Mouse (Mus musculus): ENCODE results near the gene Igfn1.
A peak's percentile ranks its signal among the peaks of the same experiment; 100 is the strongest.

Igfn1 gene

GRCm38 (mm10) chr1:136006292-136006748, at the start of gene Igfn1:
Gene Igfn1 (minus strand): TSS chr1:136006342.
- DNase-seq (ENCODE audit: low spot score in 2 of 2), result no peak

DNA sequence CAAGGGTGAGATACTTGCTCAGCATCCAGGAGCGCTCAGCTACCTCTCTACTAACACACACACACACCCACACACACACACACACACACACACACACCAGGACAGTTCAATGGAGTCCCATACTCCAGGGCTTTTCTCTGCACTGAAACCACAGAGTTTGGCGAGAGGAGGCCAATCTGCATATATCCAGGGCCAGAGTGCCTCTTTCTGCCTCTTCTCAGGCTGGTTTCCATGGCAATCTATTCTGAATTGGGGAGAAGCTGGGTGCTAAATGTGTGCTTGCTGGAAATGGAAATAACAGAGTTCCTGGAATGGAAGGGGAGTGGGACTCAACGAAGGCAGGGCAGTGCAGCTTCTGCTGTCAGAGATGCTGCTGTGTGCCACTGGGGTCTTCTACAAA, 49.6 kb upstream of the Igfn1 start:
- DNase-seq (ENCODE audit: low spot score in 2 of 2), result no peak

GRCm38 (mm10) chr1:136052547-136052946, 46.4 kb upstream of the Igfn1 start, which contains the start of gene Cacna1s:
Gene Cacna1s (plus strand): TSS chr1:136052750.
- DNase-seq (ENCODE audit: low spot score in 2 of 2), result peak in 1 of 2 experiments; percentile 18

DNA sequence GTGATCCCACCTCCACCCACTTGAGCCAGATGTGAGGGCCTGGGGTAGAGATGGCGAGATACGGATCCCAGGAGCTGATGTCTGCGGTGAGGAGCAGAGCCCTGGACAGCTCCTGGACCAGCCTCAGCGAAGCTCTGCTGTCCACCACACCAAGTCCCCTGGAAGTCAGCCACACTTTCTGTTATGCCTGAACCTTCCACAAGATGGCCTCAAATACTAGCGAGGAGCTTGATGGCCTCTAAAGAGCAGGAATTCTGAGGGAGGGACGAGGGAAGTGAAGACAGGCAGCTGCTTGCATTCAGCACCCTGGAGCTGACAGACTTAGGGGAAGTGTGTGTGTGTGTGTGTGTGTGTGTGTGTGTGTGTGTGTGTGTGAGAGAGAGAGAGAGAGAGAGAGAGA, 45.3 kb upstream of the Igfn1 start:
- peak; percentile 45 to 82 for DNase-seq (ENCODE audit: low spot score in 2 of 2)

- no peak for DNase-seq (ENCODE audit: low spot score in 2 of 2)
These were observed 44.8 kb upstream of the Igfn1 start for GRCm38 (mm10) chr1:136051013-136051315.

GRCm38 (mm10) chr1:136050312-136051012, 44.3 kb upstream of the Igfn1 start, which contains the start of gene Ascl5:
Gene Ascl5 (plus strand): TSS chr1:136050804.
- peak in 1 of 2 experiments; percentile 22 for DNase-seq (ENCODE audit: low spot score in 2 of 2)

DNA sequence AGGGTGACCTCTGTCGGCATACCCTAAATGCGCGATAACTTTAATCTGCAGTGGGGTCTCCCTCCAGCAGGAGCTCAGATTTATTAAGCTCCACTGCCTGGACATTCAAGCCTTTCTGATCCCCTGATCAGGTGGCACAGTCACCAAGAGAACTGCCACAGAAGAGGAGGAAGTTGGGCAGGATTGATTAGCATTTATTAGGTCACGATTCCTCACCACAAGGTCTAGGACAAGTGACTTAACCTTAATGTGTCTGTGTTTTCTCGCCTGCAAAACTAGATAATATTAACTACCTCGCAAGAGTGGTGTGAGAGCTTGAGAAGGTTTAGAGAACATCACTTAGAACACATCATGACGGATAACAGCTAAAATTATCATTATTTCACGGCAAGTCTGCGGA, 41.8 kb upstream of the Igfn1 start:
- no peak for DNase-seq (ENCODE audit: low spot score in 2 of 2)

- peak in 1 of 2 experiments; percentile 28 for DNase-seq (ENCODE audit: low spot score in 2 of 2)
These were observed 41.3 kb upstream of the Igfn1 start for GRCm38 (mm10) chr1:136047432-136047831.

GRCm38 (mm10) chr1:136045774-136046173, 39.6 kb upstream of the Igfn1 start:
- DNase-seq (ENCODE audit: low spot score in 2 of 2), result peak; percentile 54 to 67

- DNase-seq (ENCODE audit: low spot score in 2 of 2), result peak in 1 of 2 experiments; percentile 29
These were observed 34.7 kb upstream of the Igfn1 start for GRCm38 (mm10) chr1:136040874-136041273.

DNA sequence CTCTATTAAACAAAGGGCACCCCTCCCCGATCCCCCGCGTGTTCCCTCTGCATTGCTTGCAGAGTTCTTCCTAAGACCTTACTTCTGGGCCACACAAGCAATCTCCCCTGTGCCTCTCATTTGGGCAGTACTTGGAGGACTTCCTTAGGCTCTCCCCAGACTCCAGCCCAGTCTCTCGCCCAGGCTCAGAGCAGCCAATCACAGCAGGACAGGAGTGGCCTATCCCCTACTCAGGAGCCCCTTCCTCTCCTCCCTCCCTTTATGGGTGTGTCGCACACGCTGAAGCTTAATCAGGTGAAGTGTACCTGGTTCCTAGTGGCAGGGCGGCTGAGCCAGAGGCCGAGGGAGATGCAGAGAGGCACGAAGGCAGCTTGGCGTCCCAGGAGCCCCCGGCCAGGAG, 34.3 kb upstream of the Igfn1 start:
- no peak for DNase-seq (ENCODE audit: low spot score in 2 of 2)

GRCm38 (mm10) chr1:136038746-136039538, 32.8 kb upstream of the Igfn1 start:
- DNase-seq (ENCODE audit: low spot score in 2 of 2), result peak in 1 of 2 experiments; percentile 42

DNA sequence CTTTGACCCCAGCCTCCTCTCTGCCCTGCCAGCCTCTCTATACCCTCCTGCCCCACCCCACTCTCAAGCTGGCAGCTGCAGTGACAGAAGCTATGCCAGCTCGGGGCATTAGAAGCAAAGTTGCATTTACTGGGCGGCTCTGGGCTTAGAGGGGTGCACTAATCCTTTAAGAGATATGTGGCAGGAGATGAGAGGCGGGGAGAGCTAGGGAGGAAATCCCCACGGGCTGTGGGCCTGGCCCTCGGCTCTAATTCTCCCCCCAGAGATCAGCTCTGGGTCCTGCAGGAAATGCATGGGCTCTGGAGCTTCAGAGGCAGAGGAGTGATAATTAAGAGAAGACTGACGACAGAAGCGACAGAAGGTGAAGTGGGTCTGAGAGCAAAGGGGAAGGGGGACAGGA, 26.8 kb upstream of the Igfn1 start:
- DNase-seq (ENCODE audit: low spot score in 2 of 2), result no peak

GRCm38 (mm10) chr1:136031697-136032096, 25.6 kb upstream of the Igfn1 start:
- DNase-seq (ENCODE audit: low spot score in 2 of 2), result no peak

GRCm38 (mm10) chr1:136030201-136030600, 24.1 kb upstream of the Igfn1 start:
- DNase-seq (ENCODE audit: low spot score in 2 of 2), result no peak

- no peak for DNase-seq (ENCODE audit: low spot score in 2 of 2)
These were observed 12.4 kb upstream of the Igfn1 start for GRCm38 (mm10) chr1:136018390-136019189.

- peak; percentile 80 to 91 for DNase-seq (ENCODE audit: low spot score in 2 of 2)
These were observed 11.8 kb upstream of the Igfn1 start for GRCm38 (mm10) chr1:136017907-136018313.

GRCm38 (mm10) chr1:136017307-136017706, 11.2 kb upstream of the Igfn1 start:
- DNase-seq (ENCODE audit: low spot score in 2 of 2), result no peak

- no peak for DNase-seq (ENCODE audit: low spot score in 2 of 2)
These were observed 8.8 kb upstream of the Igfn1 start for GRCm38 (mm10) chr1:136014796-136015502.

DNA sequence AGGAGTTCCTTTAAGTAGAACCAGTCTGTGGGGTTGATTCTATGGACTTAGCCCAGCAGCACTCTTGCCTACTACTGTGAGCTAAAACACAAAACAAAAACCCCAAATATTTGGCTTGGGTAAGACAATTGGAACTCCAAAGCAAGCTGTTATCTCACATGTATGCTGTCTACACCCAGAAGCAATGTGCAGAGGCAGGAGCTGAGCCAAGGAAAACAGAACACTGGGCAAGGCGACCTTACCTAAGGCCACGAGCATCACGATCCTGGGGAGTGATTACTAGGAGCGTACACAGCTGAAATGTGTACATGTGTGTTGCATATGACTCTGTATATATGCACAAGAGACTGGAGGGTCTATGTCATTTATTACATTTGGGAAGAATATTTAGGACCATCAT, 7.4 kb upstream of the Igfn1 start:
- no peak for DNase-seq (ENCODE audit: low spot score in 2 of 2)

- DNase-seq (ENCODE audit: low spot score in 2 of 2), result no peak
These were observed 4.1 kb upstream of the Igfn1 start for GRCm38 (mm10) chr1:136010247-136010646.

Data from cerebellum, postnatal 4 days (tissue).